Mouse (Mus musculus) thymus, postnatal 0 days (tissue): ENCODE measurements around the gene Fosb. TPM values are rescaled to one million over a fixed set of nuclear protein-coding genes. Genes with fewer than 3 reads are reported as not detected.

Experiments
- DNase-seq: peaks from one replicate; pipeline ENCODE4 v3.0.0-alpha.2; 2015; ENCODE audit warnings: low spot score
- polyA plus RNA-seq: library from polyadenylated mRNA; unstranded; fragments of >200 nt; fragmentation: Nextera tagmentation; extraction: Ambion mirVana; gene quantifications from 2 replicates; pipeline ENCODE4 v1.2.1, GENCODE M21; 2015

The Fosb gene
- polyA plus RNA-seq, 1 experiment from 2014 or later = 0.21 TPM

DNA sequence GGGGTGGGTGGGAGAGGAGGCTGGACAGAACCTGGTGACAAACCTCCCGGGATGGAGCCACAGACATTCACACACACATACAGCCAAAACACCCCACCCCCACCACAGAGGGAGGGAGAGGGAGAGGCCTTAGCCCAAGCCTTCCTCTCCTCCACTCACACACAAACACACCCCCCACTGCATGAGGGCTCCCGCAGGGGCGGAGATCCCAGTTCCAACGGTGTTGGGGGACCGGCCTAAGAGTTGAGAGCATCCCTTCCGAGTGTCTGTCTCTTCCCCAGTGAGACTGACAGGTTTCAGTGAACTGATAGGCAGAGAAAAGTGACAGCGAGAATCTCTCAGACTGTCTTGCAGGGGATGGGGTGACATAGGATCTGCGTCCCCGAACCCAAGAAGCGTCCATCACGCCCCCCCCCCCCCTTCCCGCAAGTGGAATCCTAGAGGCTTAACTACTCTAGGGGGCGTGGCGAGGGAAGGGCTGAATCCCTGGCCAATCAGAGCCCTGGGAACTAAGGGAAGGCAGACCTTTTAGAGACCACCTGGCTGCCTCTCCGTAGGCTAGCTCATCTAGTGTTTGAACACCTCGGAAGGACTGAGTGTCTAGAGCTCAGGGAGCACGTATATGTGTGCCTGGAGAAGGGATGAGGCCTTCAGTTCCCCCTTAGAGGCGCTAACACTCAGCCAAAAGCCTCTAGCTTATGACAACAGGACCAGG is 2.0 kb downstream of the Fosb start:
- DNase-seq = peak; percentile 68

DNA sequence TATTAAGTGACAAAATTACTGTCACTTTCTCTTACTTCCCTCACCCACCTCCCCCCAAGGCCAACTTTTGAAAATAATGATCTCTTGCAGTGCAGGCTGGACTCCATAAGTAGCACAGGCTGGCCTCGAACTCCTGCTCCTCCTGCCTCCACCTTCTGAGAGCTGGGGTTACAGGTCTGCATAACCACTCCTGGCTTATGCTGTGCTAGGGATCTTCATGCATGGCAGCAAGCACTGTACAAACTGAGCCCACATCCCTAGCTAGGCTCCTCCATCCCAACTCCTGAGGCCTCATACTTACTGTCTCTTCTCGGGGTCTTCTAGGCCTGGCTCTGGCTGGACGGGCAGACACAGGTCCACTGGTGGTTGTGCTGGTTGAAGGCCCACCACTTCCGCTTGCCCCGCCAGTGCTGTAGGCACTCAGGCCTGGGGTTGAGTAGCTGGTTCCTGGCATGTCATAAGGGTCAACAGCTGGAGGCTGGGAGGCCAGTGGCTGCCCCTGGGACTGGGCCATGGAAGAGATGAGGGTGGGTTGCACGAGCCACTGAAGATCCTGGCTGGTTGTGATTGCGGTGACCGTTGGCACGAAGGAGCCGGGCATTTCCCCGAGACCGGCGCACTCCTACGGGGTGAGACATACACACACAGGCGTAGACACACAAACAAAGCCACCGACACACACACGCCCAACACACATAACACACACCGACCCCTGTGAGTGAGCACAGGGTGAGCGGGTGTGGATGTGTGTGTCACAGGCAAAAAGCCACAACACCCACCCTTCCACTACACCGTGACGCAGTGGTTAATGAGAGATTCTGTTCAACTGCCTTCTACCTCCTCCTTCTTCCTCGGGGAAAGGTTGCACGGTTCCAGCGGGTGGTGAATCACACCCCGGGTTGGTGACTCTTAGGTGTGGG is 2.8 kb downstream of the Fosb start:
- DNase-seq = no peak

DNA sequence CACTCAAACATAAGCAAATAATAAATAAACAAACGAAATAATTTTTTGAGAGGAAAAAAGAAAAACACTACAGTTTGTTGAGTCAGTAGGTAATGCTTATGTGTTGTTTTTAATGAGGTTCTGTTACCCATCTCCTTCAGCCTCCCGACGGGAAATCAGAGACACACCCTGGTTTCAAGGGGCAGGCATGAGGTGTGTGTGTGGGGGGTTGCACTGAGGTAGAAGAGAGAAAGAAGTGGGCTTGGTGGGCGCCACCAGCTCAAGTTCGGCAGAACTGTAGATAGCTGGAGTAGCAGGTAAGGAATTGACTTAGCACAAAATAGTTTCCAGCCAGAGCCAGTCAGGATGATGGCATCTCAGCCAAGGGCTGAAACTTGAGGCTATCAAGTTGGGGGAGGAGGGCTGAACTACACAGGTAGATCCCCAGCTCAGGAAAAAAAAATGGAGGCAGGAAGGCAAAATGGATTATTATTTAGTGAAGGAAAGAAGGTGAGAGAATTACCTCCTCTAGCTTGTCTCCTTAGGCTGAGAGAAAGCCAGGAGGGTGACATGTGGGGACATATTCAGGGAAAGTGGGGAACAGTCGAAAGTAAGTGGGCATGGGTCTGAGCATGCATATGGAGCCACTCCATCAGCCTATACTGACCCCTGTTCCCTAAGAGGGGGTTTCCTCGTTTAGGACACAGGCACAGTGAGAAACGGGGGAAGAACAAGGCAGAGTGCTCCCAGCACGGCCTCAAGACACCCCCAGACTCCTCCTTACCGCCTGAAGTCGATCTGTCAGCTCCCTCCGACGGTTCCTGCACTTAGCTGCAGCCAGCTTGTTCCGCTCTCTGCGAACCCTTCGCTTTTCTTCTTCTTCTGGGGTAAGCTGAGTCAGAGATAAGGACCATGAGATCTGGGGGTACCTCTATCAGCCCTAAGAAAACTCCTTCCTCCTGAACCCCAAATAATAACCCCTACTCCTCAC is 3.8 kb downstream of the Fosb start:
- DNase-seq = no peak

DNA sequence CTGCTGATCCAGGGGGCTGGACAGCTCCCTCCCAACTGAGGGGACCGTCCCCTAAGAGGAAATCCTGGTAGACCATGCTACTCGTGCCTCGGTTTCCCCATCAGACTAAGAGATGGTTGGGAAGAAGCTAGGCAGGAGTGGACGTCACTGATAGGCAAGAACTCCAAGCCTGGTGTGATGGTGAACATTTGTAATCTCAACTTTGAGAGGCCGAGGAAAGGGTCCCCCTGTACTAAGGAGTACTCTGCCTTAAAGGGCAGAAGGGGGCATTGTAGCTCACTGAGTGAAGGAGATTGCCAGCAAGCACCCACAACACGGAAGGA is 4.5 kb downstream of the Fosb start:
- no peak for DNase-seq

DNA sequence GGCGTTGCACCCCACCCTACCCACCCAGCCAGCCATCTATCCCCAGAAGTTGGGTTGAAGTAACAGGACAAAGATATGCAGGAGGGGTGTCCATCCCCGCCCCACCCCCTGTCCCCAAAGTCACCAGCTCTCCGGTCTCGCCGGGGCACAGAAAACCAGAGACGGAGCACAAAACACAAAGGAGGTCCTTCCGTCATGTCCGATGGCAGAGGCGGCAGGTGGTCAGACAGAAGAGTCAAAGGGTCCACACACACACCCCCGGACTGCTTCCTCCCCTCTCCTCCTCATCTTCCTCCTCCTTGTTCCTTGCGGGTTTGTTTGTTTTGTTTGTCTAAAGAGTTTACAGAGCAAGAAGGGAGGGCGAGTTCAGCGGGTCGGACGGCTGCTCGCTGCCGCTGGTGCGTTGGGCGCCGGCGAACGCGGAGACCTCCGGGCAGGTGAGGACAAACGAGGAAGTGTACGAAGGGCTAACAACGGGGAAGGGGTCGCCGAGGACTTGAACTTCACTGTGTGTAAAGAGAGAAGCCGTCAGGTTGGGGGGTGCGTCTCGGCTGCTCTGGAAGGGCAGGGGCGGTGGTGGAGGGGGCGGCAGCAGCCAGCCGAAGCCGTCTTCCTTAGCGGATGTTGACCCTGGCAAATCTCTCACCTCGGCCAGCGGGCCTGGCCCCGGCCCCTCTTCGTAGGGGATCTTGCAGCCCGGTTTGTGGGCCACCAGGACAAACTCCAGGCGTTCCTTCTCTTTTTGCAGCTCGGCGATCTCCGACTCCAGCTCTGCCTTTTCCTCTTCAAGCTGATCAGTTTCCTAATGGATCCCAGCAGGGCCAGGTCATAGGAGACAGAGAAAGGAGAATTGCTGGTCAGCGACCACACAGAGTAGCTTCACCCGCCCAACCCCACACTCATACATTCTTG is 5.1 kb downstream of the Fosb start:
- no peak for DNase-seq

DNA sequence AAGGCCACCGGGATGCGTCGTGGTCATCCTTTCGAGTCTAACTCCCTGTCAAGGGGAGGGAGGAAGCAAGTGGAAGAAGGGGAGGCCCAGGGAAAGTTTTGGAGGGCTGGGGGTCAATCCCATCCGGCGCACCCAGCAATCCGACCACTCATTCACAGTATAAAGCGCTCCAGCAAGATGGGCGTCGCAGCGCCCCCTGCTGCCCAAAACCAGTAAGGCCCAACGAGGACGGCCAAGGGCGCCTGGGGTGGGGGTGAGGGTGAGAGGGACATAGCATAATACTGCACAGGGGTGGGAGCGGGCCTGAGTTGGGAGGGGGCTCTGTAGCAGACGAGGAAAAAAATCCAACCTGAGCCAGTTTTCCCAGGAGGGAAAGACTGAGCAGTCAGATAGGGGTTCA is 6.1 kb downstream of the Fosb start:
- DNase-seq = peak; percentile 78

DNA sequence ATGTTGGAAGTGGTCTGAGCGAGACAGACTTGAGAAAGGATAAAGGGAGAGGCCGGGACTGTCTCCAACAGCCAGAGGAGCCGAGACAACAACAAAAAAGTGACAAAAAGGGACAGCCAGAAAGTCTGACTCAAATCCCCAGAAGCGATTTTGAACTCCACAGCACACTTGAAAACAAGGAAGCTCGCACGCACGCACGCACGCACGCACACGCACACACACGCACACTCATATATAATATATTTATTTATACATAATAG is 6.9 kb downstream of the Fosb start:
- DNase-seq = no peak

DNA sequence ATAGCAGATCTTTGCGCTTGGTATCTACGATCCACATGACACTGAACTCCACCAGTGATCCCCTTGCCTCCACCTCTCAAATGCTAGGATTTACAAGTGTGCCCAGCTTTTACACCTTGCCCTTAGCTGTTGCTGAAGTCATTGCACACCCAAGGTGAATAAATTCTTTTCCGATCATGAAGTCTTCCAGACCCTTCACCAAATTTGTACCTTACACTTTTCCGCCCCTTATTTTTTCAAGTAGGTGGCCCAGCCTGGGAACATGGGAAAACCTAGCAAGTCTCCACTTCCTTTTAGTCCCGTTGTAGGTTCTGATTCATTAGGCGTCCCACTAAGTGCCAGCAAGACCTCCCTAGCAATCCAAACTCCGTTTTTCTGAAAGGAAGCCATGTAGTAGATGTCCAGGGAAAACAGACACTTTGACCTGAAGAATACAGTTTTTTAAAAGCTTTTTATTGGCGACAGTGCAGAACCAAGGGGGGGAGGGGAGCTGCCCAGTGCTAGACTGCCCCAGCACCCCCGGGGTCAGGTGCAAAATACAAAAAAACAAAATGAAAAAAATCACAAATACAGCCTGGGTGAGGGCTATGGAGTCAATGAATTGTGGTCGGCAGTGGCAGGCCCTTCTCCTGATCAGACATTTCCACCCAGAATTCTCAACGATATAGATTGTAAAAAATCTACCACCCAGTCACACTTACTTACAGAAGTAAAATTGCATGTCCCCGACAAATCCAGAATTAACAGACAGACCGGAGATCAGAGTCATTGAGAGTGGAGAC is 7.4 kb downstream of the Fosb start:
- no peak for DNase-seq

DNA sequence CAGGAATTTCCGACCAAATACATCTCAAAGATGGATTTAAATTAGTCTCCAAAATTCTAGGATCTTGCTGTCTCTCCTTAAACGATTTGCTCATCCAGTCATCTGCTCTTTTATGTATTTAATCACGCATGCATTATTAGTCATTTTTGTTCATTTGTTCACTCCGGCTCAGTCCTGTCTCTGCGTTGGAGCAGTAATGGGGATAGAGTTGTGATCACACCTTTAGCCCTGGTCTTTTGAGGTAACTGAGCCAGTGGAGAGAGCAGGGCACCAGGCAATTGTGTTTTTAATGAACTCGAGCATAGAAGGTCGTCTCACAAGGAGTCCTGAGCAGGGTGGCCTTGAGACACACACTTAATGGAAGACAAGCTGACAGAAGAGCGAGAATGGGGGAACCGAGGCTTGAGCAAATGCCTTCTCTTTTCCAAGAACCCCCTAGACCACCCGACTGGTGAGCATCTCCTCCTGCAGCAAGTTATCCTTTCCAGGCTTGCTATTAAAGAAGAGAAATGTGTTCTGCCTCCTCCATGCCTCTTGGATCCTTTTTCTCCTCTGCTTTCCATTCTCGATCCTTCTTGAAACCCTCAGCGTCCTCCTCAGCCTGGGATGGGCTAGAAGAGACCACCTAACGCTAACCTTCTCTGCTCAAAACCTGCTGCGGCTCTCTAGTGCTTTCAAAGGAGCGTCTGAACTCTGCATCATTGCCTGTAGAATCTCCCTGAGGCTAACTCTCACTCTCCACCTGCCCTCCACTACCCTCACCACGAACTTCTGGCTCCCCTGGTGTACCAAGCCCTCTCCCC is 8.2 kb downstream of the Fosb start:
- no peak for DNase-seq

DNA sequence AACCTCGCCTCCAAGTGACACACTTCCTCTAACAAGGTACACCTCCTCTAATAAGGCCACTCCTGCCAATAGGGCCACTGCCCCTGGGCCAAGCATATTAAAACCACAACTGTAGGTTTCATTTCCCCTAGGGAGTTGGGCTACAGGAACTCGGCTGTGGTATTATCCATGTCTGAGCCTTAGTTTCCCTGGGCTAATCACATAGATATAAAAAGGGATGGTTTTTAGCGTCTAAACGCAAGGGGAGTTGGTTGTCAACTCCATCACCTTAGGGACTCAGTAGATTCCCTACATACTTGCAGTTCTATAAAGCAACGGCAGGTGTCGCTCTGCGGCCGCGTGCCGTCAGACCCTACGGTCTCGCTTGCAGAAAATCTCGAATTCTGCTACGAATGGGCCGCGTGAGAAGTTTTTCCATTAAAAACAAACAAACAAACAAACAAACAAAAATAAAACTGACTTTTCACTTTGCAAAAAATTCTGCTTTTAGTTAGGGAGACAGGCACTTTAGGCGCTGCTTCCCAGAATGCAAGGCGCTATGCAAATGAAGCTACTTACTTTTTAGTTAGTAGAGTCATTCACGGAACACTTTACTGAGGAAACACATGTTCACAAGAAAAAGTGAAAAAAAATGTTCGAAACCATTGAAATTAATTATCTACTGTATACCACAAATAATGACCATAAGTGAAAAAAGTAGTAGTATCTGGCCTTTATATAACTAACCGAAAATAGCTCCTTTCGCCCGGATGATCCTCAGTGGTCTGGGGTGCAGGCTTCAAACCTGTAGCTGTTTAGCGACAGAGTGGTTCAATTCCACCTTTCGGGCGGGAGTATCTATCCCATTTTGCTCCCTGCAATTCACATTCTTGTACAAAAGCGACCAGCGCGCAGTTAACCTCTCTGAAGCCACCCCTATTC is 9.1 kb downstream of the Fosb start:
- DNase-seq = peak; percentile 87

DNA sequence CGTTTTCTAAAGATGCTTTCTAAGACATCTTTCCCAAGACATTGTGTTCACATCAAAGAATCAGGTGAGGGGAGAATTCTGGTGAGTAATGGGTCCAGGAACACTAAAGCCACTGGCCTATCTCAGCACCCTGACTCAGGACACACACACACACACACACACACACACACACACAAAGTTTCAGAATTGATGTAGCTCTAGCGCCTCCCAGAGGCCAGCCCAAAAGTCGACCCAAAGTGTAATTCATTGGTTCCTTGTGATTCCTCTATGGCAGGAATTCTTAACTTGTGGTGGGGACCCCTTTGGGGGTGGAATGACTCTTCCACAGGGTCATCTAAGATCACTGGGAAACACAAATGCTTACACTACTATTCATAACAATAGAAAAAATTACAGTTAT is 10.7 kb downstream of the Fosb start:
- DNase-seq = no peak

DNA sequence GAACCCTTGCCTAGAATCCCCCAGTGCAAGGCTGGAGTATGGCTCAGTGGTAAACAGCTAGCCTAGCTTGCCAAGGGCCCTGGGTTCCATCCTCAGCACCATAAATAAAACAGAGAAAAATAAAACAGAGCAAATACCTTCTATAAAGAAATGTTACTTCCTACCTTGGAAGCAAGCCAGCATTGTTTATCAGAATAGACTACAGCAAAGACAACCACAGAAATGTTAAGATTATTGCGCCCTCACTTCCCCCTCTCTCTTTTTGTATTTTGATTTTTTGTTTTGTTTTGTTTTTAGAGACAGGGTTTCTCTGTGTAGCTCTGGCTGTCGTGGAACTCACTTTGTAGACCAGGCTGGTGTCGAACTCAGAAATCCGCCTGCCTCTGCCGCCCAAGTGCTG is 12.1 kb downstream of the Fosb start:
- DNase-seq = no peak

DNA sequence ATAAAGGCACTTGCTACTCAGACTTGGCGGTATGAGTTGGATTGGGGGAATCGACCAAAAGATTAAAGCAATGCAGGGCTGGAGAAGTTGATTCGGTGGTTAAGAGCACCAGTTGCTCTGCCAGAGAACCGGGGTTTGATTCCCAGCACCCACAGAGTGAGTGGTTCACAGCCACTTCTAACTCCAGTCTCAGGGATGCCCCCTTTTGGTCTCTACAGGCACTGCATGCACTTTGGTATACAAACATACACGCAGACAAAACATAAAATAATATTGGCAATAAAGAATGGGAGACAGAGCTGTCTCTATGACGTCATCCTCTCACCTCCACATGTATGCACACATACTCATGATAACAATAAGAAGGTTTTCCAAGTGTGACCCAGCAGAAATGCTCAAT is 12.8 kb downstream of the Fosb start:
- DNase-seq = no peak

DNA sequence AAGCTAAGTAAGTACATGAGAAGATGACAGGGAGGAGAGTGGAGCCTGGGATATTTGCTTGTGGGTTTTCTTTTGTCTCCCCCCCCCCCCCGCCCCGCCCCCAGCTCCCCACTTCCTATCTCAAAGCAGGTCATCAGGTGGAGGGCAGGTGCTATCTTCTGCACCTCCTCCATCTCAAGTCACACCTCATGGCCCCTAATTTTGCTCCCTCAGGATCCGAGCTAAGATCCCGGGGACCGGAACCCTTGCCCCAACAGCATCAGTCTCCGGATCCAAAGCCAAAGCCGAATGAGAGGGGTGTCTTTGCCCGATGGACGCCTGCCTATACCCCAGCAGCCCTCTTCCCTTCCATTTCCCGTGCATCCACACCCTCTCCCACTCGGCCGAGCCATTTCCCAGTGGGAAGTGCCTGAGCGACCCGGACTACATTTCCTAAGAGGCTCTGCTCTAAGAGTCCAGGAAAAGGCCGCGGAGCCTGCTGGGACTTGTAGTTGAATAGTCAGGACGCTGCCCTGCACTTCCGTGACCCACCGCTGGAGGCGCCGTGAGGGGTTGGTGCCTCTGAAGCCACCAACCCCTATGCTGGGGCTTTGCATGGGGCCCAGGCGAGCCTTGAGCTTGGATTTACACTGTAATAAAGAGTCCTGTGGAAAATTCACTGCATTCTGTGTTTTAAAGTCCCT is 14.2 kb downstream of the Fosb start:
- DNase-seq = peak; percentile 91

DNA sequence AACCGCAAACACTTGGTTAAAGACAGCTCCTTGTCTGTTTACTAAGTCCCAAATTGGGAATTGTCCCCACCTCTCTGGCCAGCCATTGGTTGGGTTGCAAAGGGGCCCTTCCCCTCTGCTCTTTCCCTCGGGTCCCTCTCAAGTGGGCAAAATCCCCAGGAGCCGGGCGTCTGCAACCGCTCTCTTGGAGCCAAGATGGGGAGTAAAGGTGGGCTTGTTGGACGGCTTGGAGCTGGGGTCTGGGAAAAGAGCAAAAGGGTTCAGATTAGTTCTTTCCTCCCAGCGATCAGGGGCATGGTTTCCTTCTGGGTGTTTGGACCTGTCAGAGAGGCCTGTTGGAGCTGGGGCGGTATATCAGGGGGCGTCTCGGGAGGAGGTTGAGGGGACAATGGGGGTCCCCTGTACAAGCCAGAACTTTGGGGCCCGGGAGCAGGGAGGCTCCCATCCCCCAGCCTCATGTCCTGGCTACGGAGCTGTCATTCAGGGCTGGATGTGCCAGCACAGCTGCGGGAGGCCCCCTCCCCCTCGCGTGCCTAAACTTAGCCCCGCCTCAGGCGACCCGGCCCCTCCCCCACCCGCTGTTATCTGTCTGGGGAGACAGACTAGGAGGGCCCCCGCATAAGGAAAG is 18.8 kb downstream of the Fosb start:
- peak; percentile 60 for DNase-seq

DNA sequence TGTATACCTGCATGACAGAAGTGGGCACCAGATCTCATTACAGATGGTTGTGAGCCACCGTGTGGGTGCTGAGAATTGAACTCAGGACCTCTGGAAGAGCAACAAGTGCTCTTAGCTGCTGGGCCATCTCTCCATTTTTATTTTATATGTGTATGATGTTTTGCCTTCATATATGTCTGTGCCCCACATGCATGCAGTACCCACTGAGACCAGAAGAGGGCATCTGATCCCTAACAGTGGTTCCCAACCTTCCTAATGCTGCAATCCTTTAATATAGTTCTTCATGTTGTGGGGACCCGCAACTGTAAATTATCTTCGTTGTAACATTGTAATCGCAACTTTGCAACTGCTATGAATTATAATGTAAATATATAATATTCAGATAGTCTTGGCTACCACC is 25.1 kb downstream of the Fosb start:
- DNase-seq = peak; percentile 62

DNA sequence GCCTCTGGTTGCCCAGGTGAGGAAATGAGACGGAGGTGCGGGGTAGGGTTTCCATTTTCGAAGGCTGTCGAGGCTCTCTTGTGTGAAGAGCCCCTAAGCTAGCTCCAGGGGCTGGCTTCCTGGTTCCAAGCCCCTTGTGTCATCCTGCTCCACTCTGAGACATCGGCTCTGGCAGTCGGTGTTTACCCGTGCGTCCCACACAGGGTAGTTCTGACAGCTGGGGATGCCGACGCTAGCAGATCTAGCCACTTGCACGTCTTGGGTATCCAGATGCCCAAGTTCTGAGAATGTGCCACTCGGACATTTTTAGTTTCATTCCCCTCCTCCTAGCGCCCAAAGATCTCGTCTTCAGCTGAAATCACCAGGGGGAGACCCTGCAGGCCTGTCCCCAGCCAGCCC is 26.4 kb downstream of the Fosb start:
- DNase-seq = no peak
